Mouse (Mus musculus) intestine, embryonic 15.5 days (tissue): ENCODE data around the gene Tsc22d3. TPM values are rescaled to one million over a fixed set of nuclear protein-coding genes. Genes with fewer than 3 reads are reported as not detected.

Experiments
- ATAC-seq: fragments of 200-750 bp; cut with Nextera tagmentation; 2 replicates; pipeline ENCODE4 v1.8.0; 2017; ENCODE audit warnings: moderate TSS enrichment, moderate library complexity
- H3K27ac ChIP-seq: fragments of 300-500 bp; sonication (generic); 2 replicates; pipeline ENCODE4 v1.5.1; 2015; ENCODE audit warnings: mild to moderate bottlenecking, inconsistent platforms
- H3K27me3 ChIP-seq: fragments of 300-500 bp; sonication (generic); replicated peaks from 2 replicates; pipeline ENCODE4 v1.6.1; 2015; ENCODE audit warnings: inconsistent platforms
- H3K36me3 ChIP-seq: fragments of 300-500 bp; sonication (generic); 2 replicates; pipeline ENCODE4 v1.6.1; 2015; ENCODE audit warnings: inconsistent platforms
- H3K4me1 ChIP-seq: fragments of 300-500 bp; sonication (generic); replicated peaks from 2 replicates; pipeline ENCODE4 v1.6.1; 2015; ENCODE audit warnings: inconsistent platforms
- H3K4me2 ChIP-seq: fragments of 300-500 bp; sonication (generic); replicated peaks from 2 replicates; pipeline ENCODE4 v1.6.1; 2015; ENCODE audit warnings: mild to moderate bottlenecking, inconsistent platforms
- H3K4me3 ChIP-seq: fragments of 300-500 bp; sonication (generic); replicated peaks from 2 replicates; pipeline ENCODE4 v1.5.1; 2015; ENCODE audit warnings: inconsistent platforms
- H3K9ac ChIP-seq: fragments of 300-500 bp; sonication (generic); 2 replicates; pipeline ENCODE4 v1.6.1; 2015; ENCODE audit warnings: inconsistent platforms
- H3K9me3 ChIP-seq: fragments of 300-500 bp; sonication (generic); 2 replicates; pipeline ENCODE4 v1.6.1; 2016; ENCODE audit warnings: inconsistent platforms
- WGBS: fragments of 180-500 bp; shearing (Covaris S2); methylation state at CpG from one replicate; pipeline ENCODE4 v1.1.7; 2015; 5-methylcytosine and 5-hydroxymethylcytosine counted together
- polyA plus RNA-seq: library from polyadenylated mRNA; unstranded; fragments of >200 nt; fragmentation: Nextera tagmentation; extraction: Ambion mirVana; gene quantifications from 2 replicates; pipeline ENCODE4 v1.2.1, GENCODE M21; 2015

Tsc22d3 gene
- polyA plus RNA-seq, 1 experiment from 2014 or later, result 61.8 TPM

GRCm38 (mm10) chrX:140590142-140590541, 10.3 kb downstream of the Tsc22d3 start:
- 70% methylated on average over 2 of the region's 2 CpGs for WGBS

GRCm38 (mm10) chrX:140589194-140589751, 11.2 kb downstream of the Tsc22d3 start:
- WGBS, result 71% methylated on average over 4 of the region's 4 CpGs
- Histone ChIP-seq H3K4me2 (no peak overlapping the region), H3K9ac (no peak overlapping the region), H3K9me3 (no peaks in the 10 kb centered on the region), H3K36me3 (no peaks in the 10 kb centered on the region), H3K4me1 (no peaks in the 10 kb centered on the region), H3K4me3 (no peak overlapping the region), H3K27me3 (0 out of 2 replicates have a peak, but pooled peaks cover 4% of the 10 kb centered on the region), H3K27ac (no peak overlapping the region)
- no peak for ATAC-seq

More at GRCm38 (mm10) chrX:140590142-140590541, 10.3 kb downstream of the Tsc22d3 start:
- Histone ChIP-seq H3K4me2 (no peak overlapping the region), H3K9me3 (no peaks in the 10 kb centered on the region), H3K4me1 (no peaks in the 10 kb centered on the region), H3K27ac (no peak overlapping the region), H3K27me3 (0 out of 2 replicates have a peak, but pooled peaks cover 4% of the 10 kb centered on the region), H3K9ac (no peak overlapping the region), H3K4me3 (no peak overlapping the region), H3K36me3 (no peaks in the 10 kb centered on the region)
- ATAC-seq, result no peak

DNA sequence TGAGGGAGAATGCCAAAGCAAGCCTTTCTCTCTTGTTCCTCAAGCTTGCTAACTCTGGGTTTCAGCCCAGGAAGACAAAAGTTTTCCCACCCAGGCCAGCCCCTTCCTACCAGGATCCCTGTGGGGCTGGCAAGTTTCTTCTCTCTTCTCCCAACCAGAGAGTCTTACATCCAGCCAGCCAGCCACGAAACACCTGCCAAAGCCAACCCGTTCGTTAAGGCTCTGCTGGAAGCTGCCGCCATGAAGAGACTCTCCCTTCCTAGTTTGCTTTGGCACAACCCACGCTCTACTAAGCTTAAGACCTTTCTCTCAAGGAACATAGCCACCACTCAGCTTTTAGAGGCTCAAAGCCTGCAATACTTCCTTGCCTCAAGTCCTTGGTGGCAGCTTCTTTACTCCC, 11.9 kb downstream of the Tsc22d3 start:
- Histone ChIP-seq H3K9ac (no peak overlapping the region), H3K4me3 (no peak overlapping the region), H3K4me2 (no peak overlapping the region), H3K27ac (no peak overlapping the region), H3K4me1 (no peaks in the 10 kb centered on the region), H3K9me3 (no peaks in the 10 kb centered on the region), H3K36me3 (no peaks in the 10 kb centered on the region), H3K27me3 (peaks cover 5% of the 10 kb centered on the region; the same call in 1 of the 2 replicates)
- WGBS, result 83% methylated on average over 5 of the region's 5 CpGs
- no peak for ATAC-seq

- Histone ChIP-seq H3K9me3 (no peaks in the 10 kb centered on the region), H3K4me3 (no peak overlapping the region), H3K4me1 (no peaks in the 10 kb centered on the region), H3K9ac (no peak overlapping the region), H3K27me3 (peaks cover 14% of the 10 kb centered on the region; the same call in 1 of the 2 replicates), H3K27ac (no peak overlapping the region), H3K4me2 (no peak overlapping the region), H3K36me3 (no peaks in the 10 kb centered on the region)
- 64% methylated on average over 3 of the region's 3 CpGs for WGBS
- ATAC-seq, result no peak
Measured at GRCm38 (mm10) chrX:140580416-140580815, 20.0 kb downstream of the Tsc22d3 start.

GRCm38 (mm10) chrX:140575636-140576035, 24.8 kb downstream of the Tsc22d3 start:
- 78% methylated on average over 3 of the region's 3 CpGs for WGBS
- no peak for ATAC-seq

GRCm38 (mm10) chrX:140575200-140575599, 25.3 kb downstream of the Tsc22d3 start:
- WGBS, result 52% methylated on average over 1 of the region's 1 CpGs
- Histone ChIP-seq H3K27ac (no peak overlapping the region), H3K9me3 (no peaks in the 10 kb centered on the region), H3K4me2 (no peak overlapping the region), H3K9ac (no peak overlapping the region), H3K27me3 (0 out of 2 replicates have a peak, but pooled peaks cover 6% of the 10 kb centered on the region), H3K4me1 (no peaks in the 10 kb centered on the region), H3K4me3 (no peak overlapping the region), H3K36me3 (no peaks in the 10 kb centered on the region)
- ATAC-seq, result no peak

More at GRCm38 (mm10) chrX:140575636-140576035, 24.8 kb downstream of the Tsc22d3 start:
- H3K9ac ChIP-seq, result no peak overlapping the region
- no peaks in the 10 kb centered on the region for H3K9me3 ChIP-seq
- no peaks in the 10 kb centered on the region for H3K36me3 ChIP-seq
- 0 out of 2 replicates have a peak, but pooled peaks cover 6% of the 10 kb centered on the region for H3K27me3 ChIP-seq
- H3K4me1 ChIP-seq, result no peaks in the 10 kb centered on the region
- H3K4me2 ChIP-seq, result no peak overlapping the region
- no peak overlapping the region for H3K4me3 ChIP-seq
- no peak overlapping the region for H3K27ac ChIP-seq

GRCm38 (mm10) chrX:140572702-140573338, 27.6 kb downstream of the Tsc22d3 start:
- Histone ChIP-seq H3K4me2 (no peak overlapping the region), H3K27ac (no peak overlapping the region), H3K9me3 (no peaks in the 10 kb centered on the region), H3K4me1 (no peaks in the 10 kb centered on the region), H3K9ac (no peak overlapping the region), H3K4me3 (no peak overlapping the region), H3K27me3 (peaks cover 10% of the 10 kb centered on the region; the same call in 1 of the 2 replicates), H3K36me3 (no peaks in the 10 kb centered on the region)
- WGBS, result 70% methylated on average over 2 of the region's 2 CpGs
- ATAC-seq, result no peak

GRCm38 (mm10) chrX:140569595-140569994, 30.9 kb downstream of the Tsc22d3 start:
- H3K9ac ChIP-seq, result no peak overlapping the region
- H3K4me2 ChIP-seq, result no peak overlapping the region
- WGBS, result 81% methylated on average over 1 of the region's 1 CpGs
- H3K36me3 ChIP-seq, result no peaks in the 10 kb centered on the region
- H3K4me3 ChIP-seq, result no peak overlapping the region
- no peak for ATAC-seq
- peaks cover 13% of the 10 kb centered on the region; the same call in 1 of the 2 replicates for H3K27me3 ChIP-seq
- no peak overlapping the region for H3K27ac ChIP-seq
- no peaks in the 10 kb centered on the region for H3K4me1 ChIP-seq
- no peaks in the 10 kb centered on the region for H3K9me3 ChIP-seq

GRCm38 (mm10) chrX:140567711-140568407, 32.6 kb downstream of the Tsc22d3 start:
- ATAC-seq, result no peak

GRCm38 (mm10) chrX:140565759-140566158, 34.7 kb downstream of the Tsc22d3 start:
- H3K36me3 ChIP-seq, result no peaks in the 10 kb centered on the region
- H3K9ac ChIP-seq, result no peak overlapping the region
- peaks cover 13% of the 10 kb centered on the region; the same call in 1 of the 2 replicates for H3K27me3 ChIP-seq
- H3K4me1 ChIP-seq, result no peaks in the 10 kb centered on the region
- H3K4me3 ChIP-seq, result no peak overlapping the region
- H3K9me3 ChIP-seq, result no peaks in the 10 kb centered on the region
- WGBS, result 78% methylated on average over 2 of the region's 2 CpGs
- no peak for ATAC-seq
- no peak overlapping the region for H3K27ac ChIP-seq
- no peak overlapping the region for H3K4me2 ChIP-seq

More at GRCm38 (mm10) chrX:140567711-140568407, 32.6 kb downstream of the Tsc22d3 start:
- no peak overlapping the region for H3K9ac ChIP-seq
- no peak overlapping the region for H3K4me3 ChIP-seq
- 65% methylated on average over 1 of the region's 1 CpGs for WGBS
- no peaks in the 10 kb centered on the region for H3K4me1 ChIP-seq
- H3K27me3 ChIP-seq, result peaks cover 13% of the 10 kb centered on the region; the same call in 1 of the 2 replicates
- no peaks in the 10 kb centered on the region for H3K9me3 ChIP-seq
- H3K4me2 ChIP-seq, result no peak overlapping the region
- no peaks in the 10 kb centered on the region for H3K36me3 ChIP-seq
- H3K27ac ChIP-seq, result no peak overlapping the region

- Histone ChIP-seq H3K4me3 (no peak overlapping the region), H3K36me3 (no peaks in the 10 kb centered on the region), H3K4me2 (no peak overlapping the region), H3K27me3 (peaks cover 13% of the 10 kb centered on the region; the same call in 1 of the 2 replicates), H3K9ac (no peak overlapping the region), H3K27ac (no peak overlapping the region), H3K9me3 (no peaks in the 10 kb centered on the region), H3K4me1 (no peaks in the 10 kb centered on the region)
- WGBS, result 92% methylated on average over 3 of the region's 3 CpGs
- ATAC-seq, result no peak
Measured at GRCm38 (mm10) chrX:140565212-140565611, 35.2 kb downstream of the Tsc22d3 start.

DNA sequence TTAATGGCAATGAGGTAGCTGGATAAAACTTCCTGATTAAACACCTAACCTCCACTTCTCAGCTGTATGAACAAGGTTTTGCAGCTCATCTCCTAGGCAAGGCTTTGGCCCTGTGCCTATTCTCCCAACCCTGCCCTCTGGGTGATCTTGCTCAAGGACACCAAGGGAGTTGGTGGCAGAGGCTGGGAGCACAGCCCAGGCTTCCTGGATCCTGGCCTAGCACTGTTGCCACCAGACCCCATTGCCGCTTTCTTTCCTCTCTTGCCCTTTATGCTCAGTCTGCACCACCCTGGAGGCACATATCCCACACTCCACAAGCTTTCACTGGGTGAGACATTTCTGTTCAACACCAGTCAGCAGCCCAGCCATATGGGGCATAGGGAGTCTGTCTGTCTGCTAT, 35.7 kb downstream of the Tsc22d3 start:
- Histone ChIP-seq H3K4me1 (no peaks in the 10 kb centered on the region), H3K36me3 (no peaks in the 10 kb centered on the region), H3K27me3 (peaks cover 13% of the 10 kb centered on the region; the same call in 1 of the 2 replicates), H3K27ac (no peak overlapping the region), H3K4me3 (no peak overlapping the region), H3K9me3 (no peaks in the 10 kb centered on the region), H3K4me2 (no peak overlapping the region), H3K9ac (no peak overlapping the region)
- 89% methylated on average over 1 of the region's 1 CpGs for WGBS
- ATAC-seq, result no peak
